Mouse (Mus musculus) mesoderm, embryonic 11.5 days (tissue): Measurements from ENCODE around the gene Hlcs.
A peak's percentile ranks its signal among the peaks of the same experiment; 100 is the strongest.

Source experiments
- DNase-seq: peaks from one replicate; pipeline ENCODE4 v3.0.0-alpha.2; 2012; ENCODE audit warnings: low read depth, low spot score

The Hlcs gene

GRCm38 (mm10) chr16:94290073-94290999 lies 23.0 kb downstream of the Hlcs start:
- peak; percentile 87 for DNase-seq

- DNase-seq, result no peak
Observed at GRCm38 (mm10) chr16:94289138-94290072, 24.0 kb downstream of the Hlcs start.

- DNase-seq, result no peak
Observed at GRCm38 (mm10) chr16:94287826-94288225, 25.5 kb downstream of the Hlcs start.

- no peak for DNase-seq
Observed at GRCm38 (mm10) chr16:94283972-94284371, 29.4 kb downstream of the Hlcs start.

- no peak for DNase-seq
Observed at GRCm38 (mm10) chr16:94270826-94271225, 42.5 kb downstream of the Hlcs start.

- DNase-seq, result peak; percentile 91
Observed at GRCm38 (mm10) chr16:94269635-94270034, 43.7 kb downstream of the Hlcs start.

- no peak for DNase-seq
Observed at GRCm38 (mm10) chr16:94268205-94268604, 45.2 kb downstream of the Hlcs start.

- no peak for DNase-seq
Observed at GRCm38 (mm10) chr16:94264611-94265010, 48.8 kb downstream of the Hlcs start.

- no peak for DNase-seq
Observed at GRCm38 (mm10) chr16:94262501-94262900, 50.9 kb downstream of the Hlcs start.

GRCm38 (mm10) chr16:94260938-94261630 lies 52.3 kb downstream of the Hlcs start:
- no peak for DNase-seq

GRCm38 (mm10) chr16:94258366-94259310 lies 54.7 kb downstream of the Hlcs start:
- peak; percentile 89 for DNase-seq

GRCm38 (mm10) chr16:94255592-94255991 lies 57.8 kb downstream of the Hlcs start:
- no peak for DNase-seq

GRCm38 (mm10) chr16:94255035-94255434 lies 58.3 kb downstream of the Hlcs start:
- DNase-seq, result no peak

GRCm38 (mm10) chr16:94254415-94254891 lies 58.9 kb downstream of the Hlcs start:
- DNase-seq, result no peak

GRCm38 (mm10) chr16:94253671-94254414 lies 59.5 kb downstream of the Hlcs start:
- DNase-seq, result no peak

GRCm38 (mm10) chr16:94251756-94252155 lies 61.6 kb downstream of the Hlcs start:
- no peak for DNase-seq

- no peak for DNase-seq
Observed at GRCm38 (mm10) chr16:94250640-94251349, 62.6 kb downstream of the Hlcs start.

- DNase-seq, result no peak
Observed at GRCm38 (mm10) chr16:94250136-94250535, 63.2 kb downstream of the Hlcs start.

- no peak for DNase-seq
Observed at GRCm38 (mm10) chr16:94249666-94250065, 63.7 kb downstream of the Hlcs start.
